In genomic region chr19:42089748-42090595, GRCm38 (mm10) we compare ENCODE assay signal across 8 mouse cellular contexts. TPM values are rescaled to one million over a fixed set of nuclear protein-coding genes. Genes with fewer than 3 reads are reported as not detected.
DNase-seq lines count a peak whose midpoint lies in the region; ATAC-seq and TF ChIP-seq lines count a peak whose summit lies in the region.

Pi4k2a (plus strand) TSS chr19:42090470.

- peak; percentile 98 for ATAC-seq in forebrain, embryonic 12.5 days (ENCODE audit: low FRiP score)
- peak; percentile 99 for ATAC-seq in heart, postnatal 0 days (ENCODE audit: insufficient read depth, low read depth)
- ATAC-seq in liver, embryonic 16.5 days (ENCODE audit: low read depth): peak; percentile 97
- ATAC-seq in neural tube, embryonic 13.5 days (ENCODE audit: low read depth): peak; percentile 99

- H3K4me1 ChIP-seq in E14TG2a.4 (replicated peaks; ENCODE audit: low read depth, low read length): peaks cover 65% of the 10 kb centered on the region
- H3K4me1 ChIP-seq in forebrain, embryonic 12.5 days: peaks cover 32% of the 10 kb centered on the region
- peaks cover 16% of the 10 kb centered on the region for H3K4me1 ChIP-seq in heart, postnatal 0 days (ENCODE audit: control insufficient read depth, insufficient read depth)
- H3K4me1 ChIP-seq in liver, embryonic 16.5 days (ENCODE audit: control insufficient read depth, low read depth, low read length): peaks cover 30% of the 10 kb centered on the region
- H3K4me1 ChIP-seq in neural tube, embryonic 13.5 days (replicated peaks): peaks cover 49% of the 10 kb centered on the region
- H3K4me1 ChIP-seq in testis, adult 2 months (ENCODE audit: control insufficient read depth, insufficient read depth, low read length): peaks cover 4% of the 10 kb centered on the region

- H3K27me3 ChIP-seq in E14TG2a.4 (ENCODE audit: insufficient read depth, low read length): no peaks in the 10 kb centered on the region
- no peaks in the 10 kb centered on the region for H3K27me3 ChIP-seq in forebrain, embryonic 12.5 days
- H3K27me3 ChIP-seq in heart, postnatal 0 days (ENCODE audit: control insufficient read depth, insufficient read depth, low read length): no peaks in the 10 kb centered on the region
- no peaks in the 10 kb centered on the region for H3K27me3 ChIP-seq in liver, embryonic 16.5 days (ENCODE audit: control insufficient read depth, insufficient read depth, low read depth, low read length)
- H3K27me3 ChIP-seq in neural tube, embryonic 13.5 days: no peaks in the 10 kb centered on the region
- no peaks in the 10 kb centered on the region for H3K27me3 ChIP-seq in testis, adult 2 months (ENCODE audit: control insufficient read depth, insufficient read depth, low read length)

- peak; percentile 67 for TF ChIP-seq POLR2A in testis, adult 2 months (IDR thresholded peaks at IDR 0.05; ENCODE audit: control insufficient read depth, low read depth, low read length)

- H3K9me3 ChIP-seq in E14TG2a.4 (ENCODE audit: low read length): no peaks in the 10 kb centered on the region
- H3K9me3 ChIP-seq in forebrain, embryonic 12.5 days: no peaks in the 10 kb centered on the region
- H3K9me3 ChIP-seq in heart, postnatal 0 days (replicated peaks; ENCODE audit: control insufficient read depth, low read length): no peaks in the 10 kb centered on the region
- no peaks in the 10 kb centered on the region for H3K9me3 ChIP-seq in liver, embryonic 16.5 days (replicated peaks; ENCODE audit: control insufficient read depth, low read length)
- no peaks in the 10 kb centered on the region for H3K9me3 ChIP-seq in neural tube, embryonic 13.5 days

- peaks cover 24% of the 10 kb centered on the region for H3K36me3 ChIP-seq in E14TG2a.4 (ENCODE audit: insufficient read depth, low read length)
- H3K36me3 ChIP-seq in forebrain, embryonic 12.5 days (replicated peaks): peaks cover 14% of the 10 kb centered on the region; the same call in 1 of the 2 replicates
- H3K36me3 ChIP-seq in heart, postnatal 0 days (replicated peaks; ENCODE audit: control insufficient read depth, insufficient read depth, low read length): peaks cover 10% of the 10 kb centered on the region
- H3K36me3 ChIP-seq in liver, embryonic 16.5 days (ENCODE audit: control insufficient read depth, insufficient read depth): no peaks in the 10 kb centered on the region; the same call in 1 of the 2 replicates
- no peaks in the 10 kb centered on the region for H3K36me3 ChIP-seq in neural tube, embryonic 13.5 days
- no peaks in the 10 kb centered on the region for H3K36me3 ChIP-seq in testis, adult 2 months (ENCODE audit: control insufficient read depth, insufficient read depth, low read length)

- WGBS in forebrain, embryonic 12.5 days: under 1% methylated on average over 55 of the region's 55 CpGs
- WGBS in heart, postnatal 0 days: under 1% methylated on average over 51 of the region's 55 CpGs
- under 1% methylated on average over 51 of the region's 55 CpGs for WGBS in liver, embryonic 16.5 days (ENCODE audit: insufficient replicate concordance)
- 2% methylated on average over 55 of the region's 55 CpGs for WGBS in neural tube, embryonic 13.5 days

- 0 out of 2 replicates have a peak, but pooled peaks have one; percentile 16 for TF ChIP-seq EP300 in heart, postnatal 0 days (IDR thresholded peaks at IDR 0.05; ENCODE audit: low read depth)

- peak within 1 kb of the TSS; percentile 93 for H3K4me3 ChIP-seq in E14TG2a.4 (replicated peaks; ENCODE audit: low read length)
- H3K4me3 ChIP-seq in forebrain, embryonic 12.5 days (replicated peaks): peak within 1 kb of the TSS; percentile 80
- H3K4me3 ChIP-seq in heart, postnatal 0 days (ENCODE audit: low read depth, low read length): peak within 1 kb of the TSS; percentile 90
- peak within 1 kb of the TSS; percentile 97 for H3K4me3 ChIP-seq in liver, embryonic 16.5 days (ENCODE audit: low read depth, low read length)
- H3K4me3 ChIP-seq in neural tube, embryonic 13.5 days: peak within 1 kb of the TSS; percentile 94
- H3K4me3 ChIP-seq in testis, adult 2 months (ENCODE audit: control insufficient read depth, low read depth, low read length): peak within 1 kb of the TSS; percentile 91

- peak within 1 kb of the TSS; percentile 85 for H3K9ac ChIP-seq in forebrain, embryonic 12.5 days
- peak within 1 kb of the TSS; percentile 90 for H3K9ac ChIP-seq in heart, postnatal 0 days (replicated peaks; ENCODE audit: low read depth, low read length)
- peak within 1 kb of the TSS; percentile 92 for H3K9ac ChIP-seq in liver, embryonic 16.5 days (ENCODE audit: low read depth, low read length)
- H3K9ac ChIP-seq in neural tube, embryonic 13.5 days: peak within 1 kb of the TSS; percentile 93

- H3K27ac ChIP-seq in forebrain, embryonic 12.5 days: peak within 1 kb of the TSS; percentile 89
- peak within 1 kb of the TSS; percentile 93 for H3K27ac ChIP-seq in heart, postnatal 0 days (ENCODE audit: low read depth)
- H3K27ac ChIP-seq in liver, embryonic 16.5 days (ENCODE audit: low read length): peak within 1 kb of the TSS; percentile 97
- H3K27ac ChIP-seq in neural tube, embryonic 13.5 days (replicated peaks): peak within 1 kb of the TSS; percentile 92
- peak within 1 kb of the TSS; percentile 91 for H3K27ac ChIP-seq in testis, adult 2 months (ENCODE audit: control insufficient read depth, insufficient read depth, low read depth, low read length)

- no peak for TF ChIP-seq CTCF in E14TG2a.4 (conservative IDR thresholded peaks at IDR 0.05; ENCODE audit: low read length)
- no peak for TF ChIP-seq CTCF in heart, postnatal 0 days (IDR thresholded peaks at IDR 0.05; ENCODE audit: low read depth)
- TF ChIP-seq CTCF in testis, adult 2 months (IDR thresholded peaks at IDR 0.05; ENCODE audit: control insufficient read depth, insufficient read depth, insufficient replicate concordance, low read depth, low read length): 0 out of 2 replicates have a peak, but pooled peaks have one; percentile 5

- peak; percentile 100 for DNase-seq in c-Kit-positive CD71-positive TER-119-positive erythroid progenitor cells, embryonic 14.5 days (ENCODE audit: low spot score)
- DNase-seq in heart, postnatal 0 days (ENCODE audit: low spot score): peak; percentile 99
- peak; percentile 98 to 99 for DNase-seq in kidney, postnatal 4 days

- H3K4me2 ChIP-seq in forebrain, embryonic 12.5 days: peak within 1 kb of the TSS; percentile 90
- peak within 1 kb of the TSS; percentile 77 for H3K4me2 ChIP-seq in heart, postnatal 0 days (ENCODE audit: low read depth, low read length)
- peak within 1 kb of the TSS; percentile 95 for H3K4me2 ChIP-seq in liver, embryonic 16.5 days (ENCODE audit: low read depth, low read length)
- H3K4me2 ChIP-seq in neural tube, embryonic 13.5 days: peak within 1 kb of the TSS; percentile 82

RNA-seq across cellular contexts. Expression of gene Pi4k2a, which starts in this region (rescaled TPM):
- polyA plus RNA-seq in forebrain, embryonic 12.5 days (2016; fragmentation: Nextera tagmentation; extraction: Ambion mirVana): 31.0 and 32.0 TPM in 2 replicates
- total RNA-seq in heart, postnatal 0 days (2014; rRNA removed; ENCODE audit: low replicate concordance): 6.7 and 6.9 TPM in 2 replicates
- 12.6 and 13.4 TPM in 2 replicates for polyA plus RNA-seq in heart, postnatal 0 days (2015; fragmentation: Nextera tagmentation; extraction: Ambion mirVana)
- polyA plus RNA-seq in liver, embryonic 16.5 days (2015; fragmentation: Nextera tagmentation; extraction: Ambion mirVana): 2.9 and 4.0 TPM in 2 replicates
- 30.3 and 34.0 TPM in 2 replicates for polyA plus RNA-seq in neural tube, embryonic 13.5 days (2015; fragmentation: Nextera tagmentation; extraction: Ambion mirVana)
- polyA plus RNA-seq in testis, adult 2 months (2012; rRNA removed): 27.2 and 27.8 TPM in 2 replicates

Comparison
In these comparisons a context has a peak if more than half of its experiments do, and no peak if none do; other contexts are left out.
1. Peak in every context shown above with its lines: DNase-seq, ATAC-seq, H3K4me3 ChIP-seq and H3K27ac ChIP-seq.